Mouse (Mus musculus) MEL (cell line): ENCODE results near the gene Itln1. TPM values are rescaled to one million over a fixed set of nuclear protein-coding genes. Genes with fewer than 3 reads are reported as not detected.

ENCODE experiments used
- DNase-seq: peaks from one replicate; pipeline ENCODE4 v3.0.0; 2011; ENCODE audit warnings: low read depth, low spot score
- H3K27ac ChIP-seq: 2 replicates; pipeline ENCODE4 v1.5.1; 2012; ENCODE audit warnings: low read depth, mild to moderate bottlenecking, control low read depth, low read length, moderate library complexity; ENCODE audit not compliant: control insufficient read depth
- H3K27me3 ChIP-seq, 2 experiments: fragments of 150-350 bp in 1 of 2; sonication (generic) in 1 of 2; 2 replicates each; pipeline ENCODE4 v1.6.1; 2012; ENCODE audit warnings: low read length in 2 of 2, mild to moderate bottlenecking in 2 of 2, improper control_type of control experiment in 1 of 2, moderate library complexity in 1 of 2; ENCODE audit not compliant: insufficient read depth in 2 of 2, control insufficient read depth in 1 of 2
- H3K36me3 ChIP-seq, 2 experiments: 2 replicates each; pipeline ENCODE4 v1.6.1; 2012 to 2014; ENCODE audit warnings: low read length in 2 of 2, improper control_type of control experiment in 1 of 2, inconsistent platforms in 1 of 2, mild to moderate bottlenecking in 1 of 2; ENCODE audit not compliant: insufficient read depth in 2 of 2, control insufficient read depth in 1 of 2
- H3K4me1 ChIP-seq, 2 experiments: fragments of 150-350 bp in 1 of 2; sonication (generic) in 1 of 2; 2 replicates each; pipeline ENCODE4 v1.6.1; 2012; ENCODE audit warnings: low read length in 2 of 2, improper control_type of control experiment in 1 of 2, mild to moderate bottlenecking in 1 of 2; ENCODE audit not compliant: insufficient read depth in 2 of 2, control insufficient read depth in 1 of 2
- H3K4me3 ChIP-seq, 2 experiments: fragments of 150-350 bp in 1 of 2; sonication (generic) in 1 of 2; 2 replicates each; pipeline ENCODE4 v1.5.1; 2012; ENCODE audit warnings: low read depth in 2 of 2, low read length in 2 of 2, mild to moderate bottlenecking in 2 of 2, moderate library complexity in 2 of 2, control low read depth in 1 of 2, improper control_type of control experiment in 1 of 2; ENCODE audit not compliant: control insufficient read depth in 1 of 2, insufficient read depth in 1 of 2
- H3K79me2 ChIP-seq: 2 replicates; pipeline ENCODE4 v1.6.1; 2012; ENCODE audit warnings: mild to moderate bottlenecking, low read length, moderate library complexity; ENCODE audit not compliant: control insufficient read depth, poor library complexity, insufficient read depth
- H3K9ac ChIP-seq: 2 replicates; pipeline ENCODE4 v1.6.1; 2012; ENCODE audit warnings: low read depth, mild to moderate bottlenecking, control low read depth, low read length, moderate library complexity; ENCODE audit not compliant: control insufficient read depth, poor library complexity, severe bottlenecking
- H3K9me3 ChIP-seq: fragments of 150-350 bp; sonication (generic); replicated peaks from 2 replicates; pipeline ENCODE4 v1.6.1; 2012; ENCODE audit warnings: mild to moderate bottlenecking, low read length, improper control_type of control experiment, moderate library complexity; ENCODE audit not compliant: insufficient read depth
- BHLHE40 ChIP-seq: IDR thresholded peaks from 2 replicates; pipeline ENCODE4 v1.6.1; 2012; ENCODE audit warnings: low read depth, mild to moderate bottlenecking, inconsistent platforms, low read length, improper control_type of control experiment, borderline replicate concordance
- CTCF ChIP-seq, 3 experiments: IDR thresholded peaks in 2 of 3; conservative IDR thresholded peaks in 1 of 3; 2 replicates each; pipeline ENCODE4 v1.5.1; 2011 to 2012; ENCODE audit warnings: low read length in 3 of 3, low read depth in 2 of 3, mild to moderate bottlenecking in 2 of 3, improper control_type of control experiment in 1 of 3, inconsistent platforms in 1 of 3, mixed read lengths in 1 of 3, moderate library complexity in 1 of 3; ENCODE audit not compliant: control insufficient read depth in 1 of 3, insufficient read depth in 1 of 3, poor library complexity in 1 of 3, severe bottlenecking in 1 of 3
- E2F4 ChIP-seq: IDR thresholded peaks from 2 replicates; pipeline ENCODE4 v1.6.1; 2011; ENCODE audit warnings: low read depth, low read length, improper control_type of control experiment, borderline replicate concordance
- ELF1 ChIP-seq: IDR thresholded peaks from 2 replicates; pipeline ENCODE4 v1.6.1; 2014; ENCODE audit warnings: low read depth, mild to moderate bottlenecking, inconsistent platforms, low read length, improper control_type of control experiment, moderate library complexity
- GABPA ChIP-seq: IDR thresholded peaks from 2 replicates; pipeline ENCODE4 v1.6.1; 2012; ENCODE audit warnings: low read depth, mild to moderate bottlenecking, inconsistent platforms, low read length, improper control_type of control experiment, moderate library complexity
- GATA1 ChIP-seq: IDR thresholded peaks from 2 replicates; pipeline ENCODE4 v1.6.1; 2011; ENCODE audit warnings: low read depth, low read length, improper control_type of control experiment
- HCFC1 ChIP-seq: IDR thresholded peaks from 2 replicates; pipeline ENCODE4 v1.6.1; 2012; ENCODE audit warnings: low read depth, mild to moderate bottlenecking, inconsistent platforms, low read length, improper control_type of control experiment, moderate library complexity
- JUND ChIP-seq: IDR thresholded peaks from 2 replicates; pipeline ENCODE4 v1.6.1; 2011; ENCODE audit warnings: low read depth, mild to moderate bottlenecking, improper control_type of control experiment, low read length
- KAT2A ChIP-seq: conservative IDR thresholded peaks from 2 replicates; pipeline ENCODE4 v1.6.1; 2012; ENCODE audit warnings: low read depth, low read length, improper control_type of control experiment, inconsistent platforms
- MAFK ChIP-seq: IDR thresholded peaks from 2 replicates; pipeline ENCODE4 v1.6.1; 2011; ENCODE audit warnings: low read depth, mild to moderate bottlenecking, low read length, improper control_type of control experiment, borderline replicate concordance
- MAX ChIP-seq: IDR thresholded peaks from 2 replicates; pipeline ENCODE4 v1.6.1; 2011; ENCODE audit warnings: low read length, improper control_type of control experiment
- MXI1 ChIP-seq: IDR thresholded peaks from 2 replicates; pipeline ENCODE4 v1.6.1; 2011; ENCODE audit warnings: mild to moderate bottlenecking, low read depth, low read length, improper control_type of control experiment
- MYB ChIP-seq: IDR thresholded peaks from 2 replicates; pipeline ENCODE4 v1.6.1; 2011; ENCODE audit warnings: mild to moderate bottlenecking, low read depth, low read length, improper control_type of control experiment
- MYC ChIP-seq: IDR thresholded peaks from 2 replicates; pipeline ENCODE4 v1.6.1; 2011; ENCODE audit warnings: low read depth, mild to moderate bottlenecking, low read length, improper control_type of control experiment, moderate library complexity
- POLR2A ChIP-seq, 2 experiments: IDR thresholded peaks; 2 replicates each; pipeline ENCODE4 v1.6.1; 2011 to 2012; ENCODE audit warnings: low read length in 2 of 2, mild to moderate bottlenecking in 2 of 2, control low read depth in 1 of 2, improper control_type of control experiment in 1 of 2, low read depth in 1 of 2, moderate library complexity in 1 of 2; ENCODE audit not compliant: control insufficient read depth in 1 of 2, insufficient read depth in 1 of 2, poor library complexity in 1 of 2
- POLR2AphosphoS2 ChIP-seq: IDR thresholded peaks from 2 replicates; pipeline ENCODE4 v1.6.1; 2011; ENCODE audit warnings: low read length, improper control_type of control experiment
- RCOR1 ChIP-seq: IDR thresholded peaks from 2 replicates; pipeline ENCODE4 v1.6.1; 2012; ENCODE audit warnings: low read depth, mild to moderate bottlenecking, inconsistent platforms, low read length, improper control_type of control experiment
- SIN3A ChIP-seq: IDR thresholded peaks from 2 replicates; pipeline ENCODE4 v1.6.1; 2012; ENCODE audit warnings: low read length, improper control_type of control experiment, inconsistent platforms
- SMC3 ChIP-seq: IDR thresholded peaks from 2 replicates; pipeline ENCODE4 v1.6.1; 2011; ENCODE audit warnings: low read depth, low read length, improper control_type of control experiment
- TAL1 ChIP-seq: IDR thresholded peaks from 2 replicates; pipeline ENCODE4 v1.6.1; 2012; ENCODE audit warnings: mild to moderate bottlenecking, inconsistent platforms, low read length, moderate library complexity, mixed read lengths
- TBP ChIP-seq: IDR thresholded peaks from 2 replicates; pipeline ENCODE4 v1.8.0; 2011; ENCODE audit warnings: low read depth, low read length, improper control_type of control experiment
- USF1 ChIP-seq: IDR thresholded peaks from 2 replicates; pipeline ENCODE4 v1.6.1; 2014; ENCODE audit warnings: low read depth, mild to moderate bottlenecking, inconsistent platforms, low read length, improper control_type of control experiment, moderate library complexity
- ZC3H11A ChIP-seq: IDR thresholded peaks from 2 replicates; pipeline ENCODE4 v1.6.1; 2012; ENCODE audit warnings: low read depth, mild to moderate bottlenecking, inconsistent platforms, low read length, improper control_type of control experiment
- ZKSCAN1 ChIP-seq: IDR thresholded peaks from 2 replicates; pipeline ENCODE4 v1.6.1; 2012; ENCODE audit warnings: low read depth, mild to moderate bottlenecking, inconsistent platforms, low read length, improper control_type of control experiment, moderate library complexity
- ZMIZ1 ChIP-seq: IDR thresholded peaks from 2 replicates; pipeline ENCODE4 v1.6.1; 2012; ENCODE audit warnings: low read depth, mild to moderate bottlenecking, inconsistent platforms, low read length, improper control_type of control experiment, moderate library complexity
- ZNF384 ChIP-seq: IDR thresholded peaks from 2 replicates; pipeline ENCODE4 v1.6.1; 2012; ENCODE audit warnings: low read depth, mild to moderate bottlenecking, inconsistent platforms, low read length, improper control_type of control experiment
- polyA plus RNA-seq, 2 experiments: library from polyadenylated mRNA; stranded (reverse) in 1 of 2; unstranded in 1 of 2; fragments of >175 nt in 1 of 2; fragments of >200 nt in 1 of 2; gene quantifications; 2 replicates each; pipeline versions ENCODE4 v1.2.1 to v1.2.4; 2012; ENCODE audit warnings: low replicate concordance in 2 of 2, low read depth in 1 of 2; ENCODE audit not compliant: insufficient read length in 2 of 2, insufficient read depth in 1 of 2, missing spikeins in 1 of 2
- total RNA-seq: library from RNA; depleted of rRNA; stranded (reverse); fragments of 300-350 nt; gene quantifications from 2 replicates; pipeline ENCODE4 v1.2.3, GENCODE M21; 2012

Itln1 gene
- total and polyA plus RNA-seq, 3 experiments, result not detected

GRCm38 (mm10) chr1:171495371-171495770 is 39.7 kb downstream of the Itln1 start:
- no peaks in the 10 kb centered on the region for H3K9me3 ChIP-seq
- TF ChIP-seq USF1 (no peak), TBP (0 out of 2 replicates have a peak, but pooled peaks have one; percentile 59), CTCF (IDR thresholded peaks at IDR 0.05 in 2 of 3, conservative IDR thresholded peaks at IDR 0.05 in 1 of 3; ENCODE audit: control insufficient read depth in 1 of 3, insufficient read depth in 1 of 3, low read depth in 2 of 3, low read length in 3 of 3, poor library complexity in 1 of 3, severe bottlenecking in 1 of 3) (peak in 2 of 3 experiments; percentile 12 to 18; a peak in 1 of 6 replicates)
- TF ChIP-seq, all 39 proteins: peak for 2
- no peaks in the 10 kb centered on the region for H3K4me1 ChIP-seq
- no peak overlapping the region for H3K4me3 ChIP-seq
- no peak overlapping the region for H3K27ac ChIP-seq
- peak; percentile 35 for DNase-seq
- H3K9ac ChIP-seq, result no peak overlapping the region
- H3K27me3 ChIP-seq, result no peaks in the 10 kb centered on the region
- H3K79me2 ChIP-seq, result no peaks in the 10 kb centered on the region
- no peaks in the 10 kb centered on the region for H3K36me3 ChIP-seq

- Histone ChIP-seq H3K4me3 (no peak overlapping the region), H3K4me1 (no peaks in the 10 kb centered on the region), H3K79me2 (no peaks in the 10 kb centered on the region), H3K9ac (no peak overlapping the region), H3K27me3 (no peaks in the 10 kb centered on the region), H3K36me3 (no peaks in the 10 kb centered on the region), H3K9me3 (no peaks in the 10 kb centered on the region), H3K27ac (no peak overlapping the region)
- TF ChIP-seq TBP, result no peak
- no peak for TF ChIP-seq GATA1
- DNase-seq, result peak; percentile 0
Measured at GRCm38 (mm10) chr1:171494241-171494640, 40.9 kb downstream of the Itln1 start.

DNA sequence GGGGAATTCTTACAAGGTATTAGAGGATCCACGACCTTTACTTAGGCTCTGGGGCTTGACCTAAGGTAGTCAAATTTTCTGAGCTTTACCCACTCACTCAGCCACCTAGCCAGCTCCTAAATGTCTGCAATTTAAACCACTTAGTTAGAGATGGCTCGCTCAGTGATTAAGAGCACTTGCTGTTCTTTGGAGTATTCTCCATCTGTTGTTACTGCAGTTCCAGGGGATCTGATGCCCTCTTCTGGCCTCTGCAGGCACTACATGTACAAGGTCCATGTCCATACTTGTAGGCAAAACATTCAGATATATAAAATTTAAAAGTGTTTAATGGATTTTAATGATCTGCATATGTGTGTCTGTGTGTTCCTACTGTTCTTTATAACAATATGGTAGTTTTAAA is 56.1 kb downstream of the Itln1 start:
- H3K4me1 ChIP-seq, result peaks cover 3 to 9% of the 10 kb centered on the region in 2 experiments
- no peaks in the 10 kb centered on the region for H3K9me3 ChIP-seq
- H3K36me3 ChIP-seq, result peaks cover 0 to 7% of the 10 kb centered on the region in 2 experiments; a peak in 2 of 4 replicates
- H3K27ac ChIP-seq, result peak overlapping the region; percentile 89
- DNase-seq, result peak; percentile 86
- peak overlapping the region; percentile 63 for H3K9ac ChIP-seq
- no peaks in the 10 kb centered on the region for H3K27me3 ChIP-seq
- H3K4me3 ChIP-seq, result peak overlapping the region; percentile 61 to 96; a peak in 3 of 4 replicates
- H3K79me2 ChIP-seq, result no peaks in the 10 kb centered on the region; the same call in 1 of the 2 replicates
- no peak for TF ChIP-seq KAT2A
- TF ChIP-seq MYC, result 0 out of 2 replicates have a peak, but pooled peaks have one; percentile 16
- TF ChIP-seq MAFK, result no peak
- peak; percentile 48 to 69 (median 67) for TF ChIP-seq CTCF (IDR thresholded peaks at IDR 0.05 in 2 of 3, conservative IDR thresholded peaks at IDR 0.05 in 1 of 3; ENCODE audit: control insufficient read depth in 1 of 3, insufficient read depth in 1 of 3, low read depth in 2 of 3, low read length in 3 of 3, poor library complexity in 1 of 3, severe bottlenecking in 1 of 3)
- TF ChIP-seq TAL1, result no peak
- no peak for TF ChIP-seq JUND
- TF ChIP-seq E2F4, result no peak
- no peak for TF ChIP-seq POLR2AphosphoS2
- no peak for TF ChIP-seq ZNF384
- no peak for TF ChIP-seq ZMIZ1
- no peak for TF ChIP-seq ELF1
- peak; percentile 61 for TF ChIP-seq ZC3H11A
- no peak for TF ChIP-seq GABPA
- no peak for TF ChIP-seq TBP
- no peak for TF ChIP-seq RCOR1
- no peak for TF ChIP-seq BHLHE40
- TF ChIP-seq ZKSCAN1, result no peak
- no peak for TF ChIP-seq USF1
- TF ChIP-seq MYB, result no peak
- TF ChIP-seq GATA1, result no peak
- TF ChIP-seq SMC3, result peak; percentile 74
- 0 out of 2 replicates have a peak, but pooled peaks have one; percentile 21 for TF ChIP-seq HCFC1
- TF ChIP-seq MXI1, result no peak
- no peak for TF ChIP-seq MAX
- peak; percentile 53; the same call in 1 of the 2 replicates for TF ChIP-seq SIN3A
- no peak for TF ChIP-seq POLR2A (IDR thresholded peaks at IDR 0.05; ENCODE audit: control insufficient read depth in 1 of 2, insufficient read depth in 1 of 2, low read depth in 1 of 2, low read length in 2 of 2, poor library complexity in 1 of 2)
